Mouse (Mus musculus) C2C12 (cell line): Measurements from ENCODE around the gene Zfp473.

ENCODE experiments used
- CEBPB ChIP-seq: IDR thresholded peaks from one replicate; pipeline ENCODE4 v1.6.1; 2011; ENCODE audit warnings: low read depth, mild to moderate bottlenecking, control low read depth, moderate library complexity
- CTCF ChIP-seq: IDR thresholded peaks from one replicate; pipeline ENCODE4 v1.5.1; 2011; ENCODE audit not compliant: control insufficient read depth, insufficient read depth, insufficient read length
- FOSL1 ChIP-seq: IDR thresholded peaks from one replicate; pipeline ENCODE4 v1.8.0; 2011; ENCODE audit warnings: mild to moderate bottlenecking, low read length; ENCODE audit not compliant: poor library complexity, insufficient read depth, severe bottlenecking
- MAX ChIP-seq: IDR thresholded peaks from one replicate; pipeline ENCODE4 v1.6.1; 2011; ENCODE audit warnings: mild to moderate bottlenecking, control low read depth
- MYOD1 ChIP-seq: IDR thresholded peaks from one replicate; pipeline ENCODE4 v1.6.1; 2011; ENCODE audit warnings: low read depth; ENCODE audit not compliant: control insufficient read depth, insufficient read length
- MYOG ChIP-seq: IDR thresholded peaks from one replicate; pipeline ENCODE4 v1.6.1; 2011; ENCODE audit not compliant: control insufficient read depth, insufficient read length; ENCODE audit errors: extremely low read depth
- USF1 ChIP-seq: IDR thresholded peaks from one replicate; pipeline ENCODE4 v1.6.1; 2011; ENCODE audit warnings: low read depth, mild to moderate bottlenecking, control low read depth, moderate library complexity

GRCm38 (mm10) chr7:44745076-44745475 lies 5.8 kb downstream of the Zfp473 start:
- TF ChIP-seq CTCF = peak; percentile 83
- TF ChIP-seq MYOD1 = no peak
- no peak for TF ChIP-seq MAX
- TF ChIP-seq MYOG = no peak
- TF ChIP-seq CEBPB = peak; percentile 24
- no peak for TF ChIP-seq USF1
- no peak for TF ChIP-seq FOSL1
